Mouse (Mus musculus) CD4-positive helper T cell, adult 2 months (primary cell): ENCODE measurements around the gene Exoc3l2.

ENCODE experiments used
- DNase-seq: peaks from one replicate; pipeline ENCODE4 v3.0.0-alpha.2; 2012; ENCODE audit warnings: low read depth, missing footprints, low spot score

Gene Exoc3l2

DNA sequence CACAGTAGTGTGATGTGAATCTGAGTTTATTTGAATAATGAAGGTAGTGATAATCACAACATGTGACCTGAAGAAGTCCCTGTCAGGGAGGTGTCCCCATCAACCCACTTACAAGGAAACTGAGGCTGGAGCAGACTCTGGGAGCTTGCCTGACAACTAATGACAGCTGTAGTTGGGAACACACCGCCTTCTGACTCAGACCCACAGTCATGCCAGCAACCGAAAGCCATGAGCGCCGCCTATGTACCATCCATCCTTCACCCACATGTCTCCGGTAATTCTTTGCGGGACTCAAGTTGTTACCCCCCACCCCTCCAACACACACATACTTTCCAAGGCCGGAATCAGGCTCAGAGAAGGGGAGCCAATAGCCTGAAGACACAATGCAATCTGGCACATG is 6.5 kb upstream of the Exoc3l2 start:
- no peak for DNase-seq

DNA sequence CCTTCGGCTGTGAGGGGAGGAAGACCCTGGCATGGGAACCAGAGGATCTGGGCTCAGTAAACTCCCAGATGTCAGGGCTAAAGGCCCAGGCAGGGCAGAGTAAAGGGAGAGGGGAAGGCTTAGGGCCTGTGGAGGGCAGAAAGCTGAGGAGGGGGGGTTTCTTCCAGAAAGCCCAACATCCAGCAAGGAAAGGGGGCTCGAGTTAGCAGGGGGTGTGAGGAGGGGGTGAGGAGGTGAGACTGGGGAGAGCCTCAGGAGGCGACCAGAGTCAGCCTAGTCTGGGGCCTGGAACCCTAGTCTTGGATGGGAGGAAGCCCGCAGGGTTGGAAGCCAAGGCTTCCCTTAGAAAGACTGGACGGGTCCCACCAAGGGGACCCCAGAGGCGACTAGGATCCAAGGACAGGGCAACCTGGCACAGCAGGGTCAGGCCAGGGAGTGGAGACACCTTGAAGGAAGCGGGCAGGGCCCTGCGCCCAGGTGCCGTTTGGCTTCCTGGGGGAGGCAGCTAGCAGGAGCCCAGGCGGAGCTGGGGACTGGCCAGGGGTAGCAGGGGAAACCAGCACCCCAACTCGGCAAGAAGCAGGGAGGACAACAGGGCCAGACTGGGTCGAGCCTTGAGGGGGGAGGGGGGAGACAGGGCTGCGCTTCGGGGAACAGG is 5.6 kb upstream of the Exoc3l2 start:
- no peak for DNase-seq

- peak; percentile 75 for DNase-seq
Measured at GRCm38 (mm10) chr7:19458072-19458486, 5.1 kb upstream of the Exoc3l2 start.

GRCm38 (mm10) chr7:19458591-19459111 is 4.5 kb upstream of the Exoc3l2 start, which contains the start of gene Mark4:
Mark4 (minus strand) TSS chr7:19458821.
- peak; percentile 83 for DNase-seq

DNA sequence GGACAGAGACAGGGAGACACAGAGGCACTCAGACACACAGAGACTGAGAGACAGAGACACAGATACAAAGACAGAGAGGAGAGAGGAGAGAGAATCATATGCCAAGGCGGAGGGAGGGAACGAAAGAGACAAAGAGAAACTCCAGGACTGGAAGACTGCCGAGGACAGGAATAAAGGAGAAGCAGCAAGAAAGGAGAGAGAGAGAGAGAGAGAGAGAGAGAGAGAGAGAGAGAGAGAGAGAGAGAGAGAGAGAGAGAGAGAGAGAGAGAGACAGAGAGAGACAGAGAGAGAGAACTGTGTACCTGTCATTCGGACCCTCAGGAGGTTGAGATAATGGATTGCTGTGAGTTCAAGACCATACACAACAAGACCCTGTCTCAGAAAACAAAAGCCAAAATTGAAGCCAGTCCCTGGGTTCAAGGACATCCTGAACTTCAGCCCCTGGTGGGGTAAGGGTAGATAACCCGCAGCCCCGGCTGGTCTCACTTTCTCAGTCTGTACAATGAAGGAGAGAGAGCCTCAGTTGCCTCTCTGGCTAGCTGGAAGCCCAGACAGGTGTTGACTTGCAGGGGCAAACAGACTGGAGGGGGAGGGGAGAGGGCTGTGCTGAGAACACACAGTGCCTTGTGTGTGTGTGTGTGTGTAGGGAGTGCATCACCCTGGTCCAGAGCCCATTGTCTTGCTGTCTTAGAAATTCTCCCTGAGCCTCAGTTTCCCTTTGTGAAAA is 3.8 kb upstream of the Exoc3l2 start:
- DNase-seq: no peak

- DNase-seq: no peak
Measured at GRCm38 (mm10) chr7:19460500-19460899, 2.6 kb upstream of the Exoc3l2 start.

DNA sequence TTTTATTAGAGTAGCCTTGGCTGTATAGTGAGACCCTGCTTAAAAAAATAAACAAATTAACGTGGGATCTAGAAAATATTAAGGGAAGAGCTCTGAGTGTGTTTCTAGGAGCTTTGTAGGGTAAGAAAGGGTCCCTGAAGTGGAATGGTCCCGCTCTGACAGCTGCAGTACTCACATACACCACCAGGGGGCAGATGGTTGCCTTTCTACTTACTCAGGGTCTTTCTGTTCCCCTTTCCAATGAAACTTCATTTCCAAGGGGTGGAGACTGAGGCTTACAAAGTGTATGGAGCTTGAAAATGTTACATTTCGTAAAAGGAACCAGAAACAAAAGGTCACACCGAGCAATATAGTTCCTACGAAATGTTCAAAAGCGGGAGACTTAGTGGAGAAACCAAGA is 1.6 kb upstream of the Exoc3l2 start:
- peak; percentile 63 for DNase-seq

- DNase-seq: no peak
Measured at GRCm38 (mm10) chr7:19462443-19462842, 688 bp upstream of the Exoc3l2 start.

DNA sequence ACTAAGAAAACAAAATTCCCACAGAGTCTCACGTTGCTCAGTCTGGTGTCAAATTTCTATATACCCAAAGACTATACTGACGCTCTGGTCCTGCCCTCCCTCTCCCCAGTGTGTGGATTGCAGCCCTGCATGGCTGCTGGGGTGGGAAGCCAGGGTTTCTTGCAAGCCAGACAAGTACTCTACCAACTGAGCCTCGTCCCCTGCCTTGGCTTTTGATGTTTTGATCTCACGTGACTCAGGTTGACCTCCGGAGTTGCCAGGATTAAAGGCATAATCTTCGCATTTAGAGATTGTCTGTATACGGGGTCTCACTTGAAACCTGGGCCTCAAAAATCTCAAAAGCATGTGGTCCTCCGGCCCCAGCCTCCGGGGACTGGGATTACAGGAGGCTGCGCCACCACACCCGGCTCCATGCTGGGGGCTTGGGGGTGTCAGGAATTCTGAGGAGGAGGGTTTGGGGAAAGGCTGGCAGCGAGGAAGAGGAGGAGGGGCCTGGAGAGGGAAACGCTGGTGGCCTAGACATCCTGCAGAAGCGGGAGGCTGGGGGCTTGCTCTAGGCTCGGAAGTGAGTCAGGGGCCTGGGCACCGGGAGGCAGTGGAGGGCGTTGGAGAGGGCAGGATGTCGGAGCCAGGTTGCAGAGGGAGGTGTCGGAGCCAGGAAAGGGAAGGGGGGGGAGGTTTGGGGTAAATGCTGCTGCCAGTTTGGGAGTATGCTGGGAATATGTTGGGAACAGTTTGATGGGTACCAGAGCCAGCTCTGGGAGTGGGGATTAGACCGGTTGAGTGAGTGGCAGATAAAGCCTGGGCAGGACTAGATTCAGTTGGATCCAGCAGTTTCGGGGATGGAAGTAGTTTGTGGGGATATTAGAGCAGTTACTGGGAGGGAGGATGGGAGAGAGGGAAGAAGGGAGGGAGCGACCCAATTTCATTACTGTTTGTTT is 1.5 kb downstream of the Exoc3l2 start:
- DNase-seq: no peak

DNA sequence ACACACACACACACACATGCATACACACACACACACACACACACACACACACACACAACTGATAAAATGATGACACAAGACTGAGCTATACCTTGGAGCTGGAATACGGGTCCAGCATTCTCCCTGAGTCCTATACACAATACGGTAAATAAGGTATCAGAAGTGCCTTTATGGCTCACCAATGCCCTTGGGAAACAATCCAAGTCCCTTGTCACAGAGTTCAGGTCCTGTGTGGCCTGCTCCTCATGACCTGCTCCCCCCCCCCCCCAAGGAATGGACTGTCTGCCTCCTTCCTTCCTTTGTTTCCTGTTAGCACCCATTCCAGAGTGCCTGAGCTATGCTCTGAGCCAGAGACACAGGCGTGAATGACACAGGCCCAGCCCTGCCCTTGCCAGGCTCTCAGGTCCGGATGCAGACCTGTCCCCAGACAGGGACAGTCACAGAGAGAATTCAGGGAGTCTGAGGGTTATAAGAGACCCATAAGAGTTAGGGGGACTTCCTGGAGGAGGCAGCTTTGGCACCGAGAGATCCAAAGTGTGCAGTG is 3.5 kb downstream of the Exoc3l2 start:
- DNase-seq: no peak

GRCm38 (mm10) chr7:19467638-19468037 is 4.5 kb downstream of the Exoc3l2 start:
- no peak for DNase-seq

- DNase-seq: no peak
Measured at GRCm38 (mm10) chr7:19468279-19468678, 5.1 kb downstream of the Exoc3l2 start.

GRCm38 (mm10) chr7:19469404-19469803 is 6.3 kb downstream of the Exoc3l2 start:
- no peak for DNase-seq

DNA sequence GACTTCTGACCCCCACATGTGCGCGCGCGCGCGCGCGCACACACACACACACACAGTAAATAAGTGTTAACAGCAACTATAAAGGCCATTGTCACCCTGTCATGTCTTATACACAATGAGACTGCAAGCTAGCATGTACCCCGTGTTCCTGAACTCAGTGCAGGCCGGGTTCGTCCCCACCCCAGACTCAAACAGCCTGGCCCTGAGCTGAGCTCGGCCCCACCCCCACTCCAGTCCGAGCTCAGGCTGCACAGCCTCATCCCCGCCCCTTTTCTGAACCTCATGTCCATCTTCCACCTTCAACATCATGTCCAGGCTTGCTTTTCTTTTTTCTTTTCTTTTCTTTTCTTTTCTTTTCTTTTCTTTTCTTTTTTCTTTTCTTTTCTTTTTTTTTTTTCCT is 7.2 kb downstream of the Exoc3l2 start:
- DNase-seq: no peak

- no peak for DNase-seq
Measured at GRCm38 (mm10) chr7:19472403-19472802, 9.3 kb downstream of the Exoc3l2 start.

DNA sequence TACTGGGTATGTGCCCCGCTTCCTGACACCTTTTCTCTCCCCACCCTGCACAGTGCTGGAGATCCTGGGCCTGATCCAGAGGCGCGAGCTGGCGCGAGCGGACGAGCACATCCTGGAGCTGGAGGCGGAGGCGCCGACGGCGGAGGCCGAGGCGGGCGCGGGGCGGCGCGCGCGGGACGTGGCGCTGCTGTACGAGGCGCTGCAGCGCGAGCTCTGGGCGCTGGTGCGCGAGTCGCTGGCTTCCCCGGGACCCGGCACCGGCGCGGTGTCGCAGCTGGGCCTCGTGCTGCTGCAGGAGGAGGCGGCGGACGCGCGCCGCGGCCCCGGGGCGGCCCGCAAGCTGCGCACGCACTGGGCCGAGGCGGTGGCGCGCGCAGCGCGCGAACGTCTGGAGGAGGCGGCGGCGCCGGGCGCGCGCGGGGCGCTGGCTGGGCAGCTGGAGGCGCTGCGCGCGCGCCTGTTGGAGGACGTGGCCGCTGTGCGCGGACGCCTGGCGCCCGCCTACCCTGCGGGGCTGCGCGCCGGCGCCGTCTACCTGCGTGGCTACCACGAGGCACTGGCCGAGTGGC is 10.8 kb downstream of the Exoc3l2 start:
- peak; percentile 52 for DNase-seq

DNA sequence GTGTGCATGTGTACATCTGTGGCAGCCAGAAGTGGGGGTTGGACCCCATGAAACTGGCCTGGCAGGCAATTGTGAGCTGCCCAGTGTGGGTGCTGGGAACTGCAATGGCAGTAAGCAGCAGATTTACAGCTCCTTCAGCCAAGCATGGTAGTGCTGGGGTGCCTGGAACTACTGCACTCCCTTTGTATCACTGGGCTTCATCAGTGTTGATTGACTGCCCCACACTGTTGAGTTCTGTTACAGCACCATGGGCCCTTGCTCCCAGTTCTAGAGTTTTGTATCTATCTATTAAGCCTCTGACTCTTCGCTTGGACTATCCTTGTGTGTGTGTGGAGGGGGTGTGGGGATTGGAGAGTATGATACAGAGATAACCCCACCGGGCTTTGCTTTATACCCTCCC is 14.0 kb downstream of the Exoc3l2 start:
- DNase-seq: no peak

GRCm38 (mm10) chr7:19477624-19478384 is 14.7 kb downstream of the Exoc3l2 start:
- DNase-seq: no peak

DNA sequence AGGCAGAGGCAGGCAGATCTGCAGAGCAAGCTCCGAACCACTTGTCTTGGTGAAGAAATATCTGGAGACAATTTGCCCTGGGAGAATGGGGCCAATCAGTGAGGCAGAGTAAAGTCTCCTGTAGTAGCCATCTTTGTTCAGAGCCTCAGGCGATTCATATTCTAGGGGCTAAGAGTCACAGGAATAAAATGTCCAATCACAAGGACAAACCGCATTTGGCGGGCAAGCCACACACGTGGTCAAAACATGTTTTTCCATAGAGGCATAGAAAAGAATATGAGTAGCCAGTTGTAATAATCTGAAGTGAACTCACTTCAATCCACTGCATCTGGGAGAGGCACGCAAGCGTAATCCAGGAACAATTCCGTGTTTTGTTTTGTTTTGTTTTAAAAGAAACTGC is 20.1 kb downstream of the Exoc3l2 start:
- DNase-seq: no peak

GRCm38 (mm10) chr7:19485488-19485887 is 22.4 kb downstream of the Exoc3l2 start:
- DNase-seq: no peak

DNA sequence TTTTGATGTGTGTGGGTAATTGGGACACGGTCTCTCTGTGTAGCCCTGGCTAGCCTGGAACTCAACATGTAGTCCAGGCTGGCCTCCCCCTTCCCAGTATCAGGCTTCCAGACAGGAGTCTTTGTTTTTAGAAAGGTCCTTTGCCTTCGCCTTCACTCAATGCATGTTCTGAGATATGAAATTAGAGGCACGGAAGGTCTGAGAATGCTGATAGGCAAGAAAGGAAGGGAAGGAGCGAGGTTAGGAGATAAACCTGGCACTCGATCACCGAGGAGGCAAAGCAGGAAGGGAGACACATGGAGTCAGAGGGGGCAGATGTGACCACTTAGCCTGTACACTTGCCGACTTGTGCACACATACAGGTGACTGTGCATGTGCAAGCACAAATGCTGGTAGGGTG is 23.4 kb downstream of the Exoc3l2 start:
- DNase-seq: no peak
